Mouse (Mus musculus): ENCODE measurements around the gene Tbc1d15. TPM values are rescaled to one million over a fixed set of nuclear protein-coding genes. Genes with fewer than 3 reads are reported as not detected.

Tbc1d15 gene
- polyA plus RNA-seq, 1 experiment = 78.1 TPM

DNA sequence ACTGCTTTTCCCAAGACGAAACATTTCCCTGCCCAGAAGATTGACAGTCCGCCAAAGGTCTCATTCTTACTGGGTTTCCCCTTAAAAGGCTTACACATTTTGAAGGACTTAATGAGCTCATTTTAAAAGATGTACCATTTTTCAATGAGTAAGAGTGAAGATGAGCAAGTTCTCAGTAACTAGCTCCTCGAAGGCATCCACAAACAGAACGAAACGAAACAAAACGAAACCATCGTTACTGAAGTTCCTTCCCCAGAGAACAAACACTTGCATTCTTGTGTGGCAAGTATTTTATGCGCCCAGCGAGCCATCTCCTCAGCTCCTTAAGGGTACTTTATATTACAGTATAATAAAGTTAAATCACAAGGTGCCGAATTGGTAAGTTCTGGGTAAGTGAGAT lies 30.1 kb upstream of the Tbc1d15 start:
- Histone ChIP-seq H3K27ac (ENCODE audit: insufficient read depth, low read depth, low read length) (no peak overlapping the region), H3K4me1 (ENCODE audit: control insufficient read depth, insufficient read depth, low read length) (no peaks in the 10 kb centered on the region), H3K4me3 (ENCODE audit: insufficient read depth, low read length) (no peak overlapping the region)
- TF ChIP-seq CTCF (IDR thresholded peaks at IDR 0.05; ENCODE audit: low read depth, low read length) = no peak
- no peak for TF ChIP-seq POLR2A (IDR thresholded peaks at IDR 0.05; ENCODE audit: borderline replicate concordance, low read depth, low read length)

GRCm38 (mm10) chr10:115271649-115272048 lies 20.4 kb upstream of the Tbc1d15 start:
- no peak overlapping the region for H3K4me3 ChIP-seq (ENCODE audit: insufficient read depth, low read length)
- no peaks in the 10 kb centered on the region for H3K4me1 ChIP-seq (ENCODE audit: control insufficient read depth, insufficient read depth, low read length)
- TF ChIP-seq POLR2A (IDR thresholded peaks at IDR 0.05; ENCODE audit: borderline replicate concordance, low read depth, low read length) (no peak), CTCF (IDR thresholded peaks at IDR 0.05; ENCODE audit: low read depth, low read length) (no peak)
- no peak overlapping the region for H3K27ac ChIP-seq (ENCODE audit: insufficient read depth, low read depth, low read length)

DNA sequence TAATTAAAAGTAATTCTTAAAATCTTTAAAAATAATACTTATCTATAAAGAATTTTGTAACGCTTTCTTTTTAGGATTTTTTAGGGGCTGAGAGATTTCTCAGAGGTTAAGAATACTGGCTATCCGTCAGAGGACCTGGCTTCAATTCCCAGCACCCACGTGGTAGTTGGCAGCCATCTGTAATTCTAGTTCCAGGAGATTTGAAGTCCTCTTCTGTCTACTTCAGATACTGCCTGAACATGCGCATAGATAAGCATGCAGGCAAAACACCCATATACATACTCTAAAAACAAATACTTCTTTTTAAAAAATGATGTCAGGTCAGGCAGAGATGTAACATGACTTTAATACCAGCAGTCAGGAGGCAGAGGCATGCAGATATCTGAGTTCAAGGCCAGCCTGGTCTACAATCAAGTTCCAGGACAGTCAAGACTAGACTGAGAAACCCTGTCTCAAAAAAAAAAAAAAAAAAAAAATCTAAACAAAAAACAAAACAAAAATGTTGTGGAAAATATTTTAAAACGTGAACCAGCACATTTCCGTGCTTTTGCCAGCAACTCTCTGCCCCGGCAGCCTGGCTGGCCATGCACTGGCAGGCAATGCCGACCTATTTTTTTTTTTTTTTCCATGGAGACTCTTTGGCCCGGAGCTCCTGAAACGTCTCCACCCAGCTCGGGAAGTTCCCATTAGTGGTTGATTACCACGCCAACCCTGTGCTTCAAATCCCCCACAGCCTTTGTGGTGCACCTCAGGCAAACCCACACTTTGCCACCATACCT lies 19.5 kb upstream of the Tbc1d15 start:
- no peak overlapping the region for H3K4me3 ChIP-seq (ENCODE audit: insufficient read depth, low read length)
- H3K4me1 ChIP-seq (ENCODE audit: control insufficient read depth, insufficient read depth, low read length) = no peaks in the 10 kb centered on the region
- no peak for TF ChIP-seq POLR2A (IDR thresholded peaks at IDR 0.05; ENCODE audit: borderline replicate concordance, low read depth, low read length)
- TF ChIP-seq CTCF (IDR thresholded peaks at IDR 0.05; ENCODE audit: low read depth, low read length) = no peak
- H3K27ac ChIP-seq (ENCODE audit: insufficient read depth, low read depth, low read length) = no peak overlapping the region

DNA sequence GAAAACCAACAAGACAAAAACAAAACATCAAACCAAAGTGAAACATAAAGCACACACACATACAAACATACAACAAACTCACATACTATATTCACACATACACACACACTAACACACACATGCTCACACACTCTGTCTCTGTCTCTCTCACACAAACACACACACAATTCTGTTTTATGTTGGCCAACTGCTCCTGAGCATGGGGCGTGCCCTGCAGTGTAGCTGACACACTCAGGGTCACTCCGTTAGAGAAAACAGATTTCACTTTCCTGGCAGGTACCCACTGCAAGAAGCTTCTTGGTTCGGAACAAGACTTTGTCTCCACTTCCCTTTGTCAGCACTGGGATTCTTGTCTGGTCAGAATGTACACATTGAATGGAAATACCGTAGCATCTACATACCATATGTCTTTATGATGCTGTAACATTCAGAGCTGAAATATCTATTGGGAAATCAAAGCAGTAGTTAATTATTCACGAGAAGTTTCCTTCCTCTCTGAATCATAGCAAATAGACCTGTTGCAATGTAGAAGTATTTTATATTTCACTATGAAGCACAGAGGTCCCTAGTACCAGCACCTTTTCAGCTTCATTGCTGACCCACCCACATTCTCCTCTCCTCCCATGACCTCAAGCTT lies 11.8 kb upstream of the Tbc1d15 start:
- Histone ChIP-seq H3K4me1 (ENCODE audit: control insufficient read depth, insufficient read depth, low read length) (peaks cover 3% of the 10 kb centered on the region; the same call in 1 of the 2 replicates), H3K4me3 (ENCODE audit: insufficient read depth, low read length) (no peak overlapping the region), H3K27ac (ENCODE audit: insufficient read depth, low read depth, low read length) (no peak overlapping the region)
- TF ChIP-seq CTCF (IDR thresholded peaks at IDR 0.05; ENCODE audit: low read depth, low read length) (no peak), POLR2A (IDR thresholded peaks at IDR 0.05; ENCODE audit: borderline replicate concordance, low read depth, low read length) (no peak)

DNA sequence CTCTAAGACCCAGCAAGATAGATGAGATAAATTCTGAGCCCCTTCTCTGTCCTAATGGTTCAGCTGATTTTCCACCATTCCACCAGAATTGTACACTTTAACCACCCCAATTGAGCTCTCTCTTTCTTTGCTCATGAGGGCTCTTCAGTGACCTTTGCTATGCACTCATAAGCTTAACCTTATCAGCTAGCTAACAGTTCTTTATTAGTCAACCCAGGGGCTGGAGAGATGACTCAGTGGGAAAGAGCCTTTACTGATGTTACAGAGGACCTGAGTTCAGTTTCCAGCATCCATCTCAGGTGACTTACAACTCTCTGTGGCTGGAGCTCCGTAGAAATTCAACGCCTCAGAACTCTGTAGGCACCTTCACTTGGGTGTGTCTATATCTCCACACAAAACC lies 11.0 kb upstream of the Tbc1d15 start:
- Histone ChIP-seq H3K27ac (ENCODE audit: insufficient read depth, low read depth, low read length) (no peak overlapping the region), H3K4me3 (ENCODE audit: insufficient read depth, low read length) (no peak overlapping the region), H3K4me1 (ENCODE audit: control insufficient read depth, insufficient read depth, low read length) (peaks cover 3% of the 10 kb centered on the region; the same call in 1 of the 2 replicates)
- no peak for TF ChIP-seq CTCF (IDR thresholded peaks at IDR 0.05; ENCODE audit: low read depth, low read length)
- no peak for TF ChIP-seq POLR2A (IDR thresholded peaks at IDR 0.05; ENCODE audit: borderline replicate concordance, low read depth, low read length)

GRCm38 (mm10) chr10:115261428-115261827 lies 10.2 kb upstream of the Tbc1d15 start:
- Histone ChIP-seq H3K4me1 (ENCODE audit: control insufficient read depth, insufficient read depth, low read length) (peaks cover 3% of the 10 kb centered on the region; the same call in 1 of the 2 replicates), H3K4me3 (ENCODE audit: insufficient read depth, low read length) (no peak overlapping the region), H3K27ac (ENCODE audit: insufficient read depth, low read depth, low read length) (no peak overlapping the region)
- TF ChIP-seq CTCF (IDR thresholded peaks at IDR 0.05; ENCODE audit: low read depth, low read length) = no peak

DNA sequence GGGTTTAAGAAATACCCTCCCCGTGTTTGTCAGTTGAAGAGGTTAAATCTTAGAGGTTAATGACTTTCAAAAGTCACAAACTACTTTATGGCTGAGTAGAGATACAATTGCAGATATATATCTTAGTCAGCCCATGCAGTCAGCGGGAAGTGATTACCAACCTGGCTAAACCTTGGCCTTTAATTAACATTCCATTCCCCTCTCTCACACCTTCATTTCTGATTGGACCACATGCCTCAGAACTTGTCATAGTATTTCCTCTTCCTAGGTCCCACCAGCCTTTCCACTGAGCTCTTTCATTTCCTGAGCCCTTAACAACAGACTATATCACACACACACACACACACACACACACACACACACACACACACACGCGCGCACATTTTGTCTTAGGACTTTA lies 4.9 kb upstream of the Tbc1d15 start:
- TF ChIP-seq CTCF (IDR thresholded peaks at IDR 0.05; ENCODE audit: low read depth, low read length) (no peak), POLR2A (IDR thresholded peaks at IDR 0.05; ENCODE audit: borderline replicate concordance, low read depth, low read length) (no peak)
- H3K4me3 ChIP-seq (ENCODE audit: insufficient read depth, low read length) = no peak overlapping the region
- peaks cover 7% of the 10 kb centered on the region for H3K4me1 ChIP-seq (ENCODE audit: control insufficient read depth, insufficient read depth, low read length)
- H3K27ac ChIP-seq (ENCODE audit: insufficient read depth, low read depth, low read length) = no peak overlapping the region

DNA sequence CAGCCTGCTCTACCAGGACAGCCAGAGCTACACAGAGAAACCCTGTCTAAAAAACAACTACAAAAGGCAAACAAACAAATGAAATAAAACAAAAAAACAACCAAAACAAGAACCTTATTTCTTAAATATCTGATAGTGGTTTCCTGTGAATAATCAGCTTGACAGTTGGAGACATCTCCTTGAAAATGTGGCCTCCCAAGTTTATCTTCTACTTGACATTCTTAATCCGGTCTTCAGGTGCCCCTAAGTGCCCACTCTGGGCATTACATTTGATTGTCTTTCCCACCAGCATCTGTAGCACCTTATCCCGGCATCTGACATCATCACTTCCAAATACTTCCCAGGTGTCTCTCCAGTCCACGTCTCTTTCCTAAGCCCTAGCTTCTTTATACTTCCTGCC lies 2.3 kb upstream of the Tbc1d15 start:
- TF ChIP-seq POLR2A (IDR thresholded peaks at IDR 0.05; ENCODE audit: borderline replicate concordance, low read depth, low read length) (no peak), CTCF (IDR thresholded peaks at IDR 0.05; ENCODE audit: low read depth, low read length) (no peak)
- H3K4me3 ChIP-seq (ENCODE audit: insufficient read depth, low read length) = no peak overlapping the region
- H3K4me1 ChIP-seq (ENCODE audit: control insufficient read depth, insufficient read depth, low read length) = peaks cover 16% of the 10 kb centered on the region
- no peak overlapping the region for H3K27ac ChIP-seq (ENCODE audit: insufficient read depth, low read depth, low read length)

DNA sequence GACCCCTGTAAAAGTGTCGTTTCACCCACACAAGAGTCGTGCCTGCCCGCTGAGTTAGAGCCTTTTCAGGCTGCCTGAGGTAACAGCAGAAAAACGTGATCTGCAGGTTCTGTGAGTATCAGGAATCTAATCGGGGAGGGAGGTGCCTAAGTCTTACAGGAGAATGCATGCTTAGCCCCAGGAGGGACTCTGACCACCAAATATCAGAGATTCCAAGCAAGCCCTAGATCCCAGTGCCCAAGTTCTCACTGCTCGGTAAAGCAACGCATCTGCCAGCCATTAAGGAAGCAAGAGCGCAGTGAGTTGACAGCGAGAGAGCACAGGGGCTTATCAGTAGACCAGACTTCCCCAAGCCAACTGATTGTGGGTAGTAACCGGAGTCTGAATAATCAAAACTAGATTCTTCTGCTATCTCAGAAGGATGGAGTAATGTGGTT lies 1.1 kb upstream of the Tbc1d15 start:
- Histone ChIP-seq H3K4me1 (ENCODE audit: control insufficient read depth, insufficient read depth, low read length) (peaks cover 21% of the 10 kb centered on the region), H3K4me3 (ENCODE audit: insufficient read depth, low read length) (peak overlapping the region; percentile 55; the same call in 1 of the 2 replicates), H3K27ac (ENCODE audit: insufficient read depth, low read depth, low read length) (no peak overlapping the region)
- TF ChIP-seq CTCF (IDR thresholded peaks at IDR 0.05; ENCODE audit: low read depth, low read length) (no peak), POLR2A (IDR thresholded peaks at IDR 0.05; ENCODE audit: borderline replicate concordance, low read depth, low read length) (no peak)
